Mouse (Mus musculus) gastrocnemius, postnatal 36 days (tissue): ENCODE data around the gene Ptger1. TPM values are rescaled to one million over a fixed set of nuclear protein-coding genes. Genes with fewer than 3 reads are reported as not detected.
A peak's percentile ranks its signal among the peaks of the same experiment; 100 is the strongest.

Source experiments
- DNase-seq, 2 experiments: peaks; one replicate each; pipeline ENCODE4 v3.0.0; 2022
- intact Hi-C: fragments of 180-260 bp; cut with DNase I; formaldehyde crosslinking; loops from one replicate; pipeline ENCODE4 v1.15.1; 2025
- total RNA-seq, 2 experiments: library from RNA; stranded (reverse); gene quantifications; 2 replicates each; pipeline ENCODE4 v1.2.3; 2021

The Ptger1 gene
- total RNA-seq, 2 experiments from 2014 or later = 0.10 to 0.12 TPM

- intact Hi-C loops = no loop called here
- DNase-seq = no peak
Observed at GRCm38 (mm10) chr8:83654725-83655124, 11.8 kb upstream of the Ptger1 start.

- no peak for DNase-seq
- intact Hi-C loops = no loop called here
Observed at GRCm38 (mm10) chr8:83656043-83656442, 10.4 kb upstream of the Ptger1 start.

GRCm38 (mm10) chr8:83656484-83657246, 9.8 kb upstream of the Ptger1 start:
- peak in 1 of 2 experiments; percentile 13 for DNase-seq
- intact Hi-C loops = no loop called here

- intact Hi-C loops = loop anchor here (5.0 kb wide), 2 partner anchors 237 to 297 kb away; partner anchors contain the start of genes Asf1b and Gm10644
- DNase-seq = no peak
Observed at GRCm38 (mm10) chr8:83660545-83660944, 5.9 kb upstream of the Ptger1 start.

GRCm38 (mm10) chr8:83660995-83661680, 5.3 kb upstream of the Ptger1 start:
- peak in 1 of 2 experiments; percentile 24 for DNase-seq
- intact Hi-C loops = loop anchor here (5.0 kb wide), 2 partner anchors 236 to 296 kb away; partner anchors contain the start of genes Asf1b and Gm10644

- peak; percentile 88 to 94 for DNase-seq
- intact Hi-C loops = loop anchor here (5.0 kb wide), 2 partner anchors 235 to 295 kb away; partner anchors contain the start of genes Asf1b and Gm10644
Observed at GRCm38 (mm10) chr8:83662421-83662826, 4.1 kb upstream of the Ptger1 start.

- DNase-seq = no peak
- intact Hi-C loops = loop anchor here (5.0 kb wide), 2 partner anchors 233 to 293 kb away; partner anchors contain the start of genes Asf1b and Gm10644
Observed at GRCm38 (mm10) chr8:83664096-83664495, 2.4 kb upstream of the Ptger1 start.

- intact Hi-C loops = loop anchor here (5.0 kb wide), 2 partner anchors 232 to 292 kb away; partner anchors contain the start of genes Asf1b and Gm10644
Observed at GRCm38 (mm10) chr8:83664931-83665625, 1.4 kb upstream of the Ptger1 start.

GRCm38 (mm10) chr8:83666866-83667234, 372 bp downstream of the Ptger1 start:
- intact Hi-C loops = no loop called here
- no peak for DNase-seq

More at GRCm38 (mm10) chr8:83664931-83665625, 1.4 kb upstream of the Ptger1 start:
- no peak for DNase-seq

GRCm38 (mm10) chr8:83667526-83667925, 1.0 kb downstream of the Ptger1 start:
- intact Hi-C loops = no loop called here
- no peak for DNase-seq

- DNase-seq = no peak
- intact Hi-C loops = no loop called here
Observed at GRCm38 (mm10) chr8:83668010-83668916, 1.8 kb downstream of the Ptger1 start.

- intact Hi-C loops = no loop called here
- no peak for DNase-seq
Observed at GRCm38 (mm10) chr8:83669013-83669412, 2.5 kb downstream of the Ptger1 start.

GRCm38 (mm10) chr8:83672936-83673335, 6.5 kb downstream of the Ptger1 start:
- no peak for DNase-seq
- intact Hi-C loops = no loop called here

GRCm38 (mm10) chr8:83674497-83674896, 8.0 kb downstream of the Ptger1 start:
- intact Hi-C loops = loop anchor here (2.0 kb wide), 1 partner anchor 20 kb away; no protein-coding TSS in a partner anchor

GRCm38 (mm10) chr8:83679866-83680265, 13.4 kb downstream of the Ptger1 start:
- intact Hi-C loops = no loop called here

More at GRCm38 (mm10) chr8:83674497-83674896, 8.0 kb downstream of the Ptger1 start:
- no peak for DNase-seq

GRCm38 (mm10) chr8:83680603-83681002, 14.1 kb downstream of the Ptger1 start:
- intact Hi-C loops = no loop called here
- no peak for DNase-seq

More at GRCm38 (mm10) chr8:83679866-83680265, 13.4 kb downstream of the Ptger1 start:
- no peak for DNase-seq

GRCm38 (mm10) chr8:83681099-83681498, 14.6 kb downstream of the Ptger1 start:
- intact Hi-C loops = no loop called here
- no peak for DNase-seq

GRCm38 (mm10) chr8:83684517-83684916, 18.0 kb downstream of the Ptger1 start:
- DNase-seq = no peak
- intact Hi-C loops = no loop called here

GRCm38 (mm10) chr8:83689264-83689663, 22.8 kb downstream of the Ptger1 start:
- intact Hi-C loops = no loop called here

More at GRCm38 (mm10) chr8:83689264-83689663, 22.8 kb downstream of the Ptger1 start:
- DNase-seq = no peak
